Mouse (Mus musculus): Measurements from ENCODE around the gene Enpp4. TPM values are rescaled to one million over a fixed set of nuclear protein-coding genes. Genes with fewer than 3 reads are reported as not detected.

The Enpp4 gene
- total RNA-seq (2021) = 10 to 100 TPM; 10.0 to 10.7 TPM
- long read RNA-seq, experiment 1, full-length matches to known transcripts = 7 of 11 reads
- long read RNA-seq, experiment 1, partial matches to known transcripts = 0 of 11 reads
- long read RNA-seq, experiment 1, other reads (novel, unspliced or antisense) = 4 of 11 reads
- long read RNA-seq, experiment 2, full-length matches to known transcripts = 4 of 5 reads
- long read RNA-seq, experiment 2, partial matches to known transcripts = 0 of 5 reads
- long read RNA-seq, experiment 2, other reads (novel, unspliced or antisense) = 1 of 5 reads

GRCm38 (mm10) chr17:44105287-44106138 is at the start of gene Enpp4:
Gene Enpp4, minus strand, starts transcription at chr17:44105809.
- peak; percentile 95 for DNase-seq

GRCm38 (mm10) chr17:44155204-44155603 is 49.6 kb upstream of the Enpp4 start:
- DNase-seq = no peak

- DNase-seq = no peak
Observed at GRCm38 (mm10) chr17:44153871-44154270, 48.3 kb upstream of the Enpp4 start.

- peak; percentile 26 for DNase-seq
Observed at GRCm38 (mm10) chr17:44151889-44152288, 46.3 kb upstream of the Enpp4 start.

GRCm38 (mm10) chr17:44151130-44151529 is 45.5 kb upstream of the Enpp4 start:
- DNase-seq = peak; percentile 74

GRCm38 (mm10) chr17:44148109-44148846 is 42.7 kb upstream of the Enpp4 start:
- no peak for DNase-seq

- no peak for DNase-seq
Observed at GRCm38 (mm10) chr17:44145806-44146205, 40.2 kb upstream of the Enpp4 start.

GRCm38 (mm10) chr17:44136863-44137640 is 31.4 kb upstream of the Enpp4 start:
- DNase-seq = no peak

GRCm38 (mm10) chr17:44136018-44136417 is 30.4 kb upstream of the Enpp4 start:
- DNase-seq = no peak

- no peak for DNase-seq
Observed at GRCm38 (mm10) chr17:44134545-44134944, 28.9 kb upstream of the Enpp4 start.

GRCm38 (mm10) chr17:44134106-44134505 is 28.5 kb upstream of the Enpp4 start:
- DNase-seq = no peak

- peak; percentile 81 for DNase-seq
Observed at GRCm38 (mm10) chr17:44130429-44130828, 24.8 kb upstream of the Enpp4 start.

- DNase-seq = no peak
Observed at GRCm38 (mm10) chr17:44129092-44129750, 23.6 kb upstream of the Enpp4 start.

- no peak for DNase-seq
Observed at GRCm38 (mm10) chr17:44121366-44122100, 15.9 kb upstream of the Enpp4 start.

- DNase-seq = no peak
Observed at GRCm38 (mm10) chr17:44118231-44118630, 12.6 kb upstream of the Enpp4 start.

- DNase-seq = no peak
Observed at GRCm38 (mm10) chr17:44117721-44118120, 12.1 kb upstream of the Enpp4 start.

- DNase-seq = no peak
Observed at GRCm38 (mm10) chr17:44116584-44116983, 11.0 kb upstream of the Enpp4 start.

- DNase-seq = no peak
Observed at GRCm38 (mm10) chr17:44108331-44108730, 2.7 kb upstream of the Enpp4 start.

GRCm38 (mm10) chr17:44101961-44102360 is 3.6 kb downstream of the Enpp4 start:
- no peak for DNase-seq

GRCm38 (mm10) chr17:44100906-44101305 is 4.7 kb downstream of the Enpp4 start:
- DNase-seq = no peak

- DNase-seq = no peak
Observed at GRCm38 (mm10) chr17:44100486-44100885, 5.1 kb downstream of the Enpp4 start.

All from adrenal gland, postnatal 10 days (tissue).